Mouse (Mus musculus) urinary bladder, postnatal 4 days (tissue): ENCODE measurements around the gene Tab2.
A peak's percentile ranks its signal among the peaks of the same experiment; 100 is the strongest.

Experiments
- DNase-seq, 2 experiments: peaks; one replicate each; pipeline ENCODE4 v3.0.0; 2021 to 2022; ENCODE audit warnings: low spot score in 2 of 2

Tab2 gene

GRCm38 (mm10) chr10:7956228-7957001, at the start of gene Tab2:
Tab2 (minus strand) TSS chr10:7956230.
- peak; percentile 90 to 92 for DNase-seq

GRCm38 (mm10) chr10:7992258-7992919, 36.4 kb upstream of the Tab2 start:
- DNase-seq: no peak

- DNase-seq: no peak
Observed at GRCm38 (mm10) chr10:7991596-7991995, 35.6 kb upstream of the Tab2 start.

GRCm38 (mm10) chr10:7987521-7987920, 31.5 kb upstream of the Tab2 start:
- no peak for DNase-seq

- no peak for DNase-seq
Observed at GRCm38 (mm10) chr10:7976462-7976861, 20.4 kb upstream of the Tab2 start.

GRCm38 (mm10) chr10:7968747-7969280, 12.8 kb upstream of the Tab2 start:
- no peak for DNase-seq

GRCm38 (mm10) chr10:7967096-7967495, 11.1 kb upstream of the Tab2 start:
- no peak for DNase-seq

GRCm38 (mm10) chr10:7959073-7959472, 3.0 kb upstream of the Tab2 start:
- no peak for DNase-seq

GRCm38 (mm10) chr10:7955634-7956121, 352 bp downstream of the Tab2 start:
- DNase-seq: peak; percentile 57 to 65

GRCm38 (mm10) chr10:7954989-7955633, 919 bp downstream of the Tab2 start:
- peak; percentile 34 to 62 for DNase-seq

GRCm38 (mm10) chr10:7954627-7954988, 1.4 kb downstream of the Tab2 start:
- DNase-seq: no peak

GRCm38 (mm10) chr10:7943006-7943405, 13.0 kb downstream of the Tab2 start:
- no peak for DNase-seq

GRCm38 (mm10) chr10:7936556-7937192, 19.4 kb downstream of the Tab2 start:
- DNase-seq: no peak

- no peak for DNase-seq
Observed at GRCm38 (mm10) chr10:7932958-7933357, 23.1 kb downstream of the Tab2 start.

GRCm38 (mm10) chr10:7928996-7929395, 27.0 kb downstream of the Tab2 start:
- no peak for DNase-seq

- DNase-seq: no peak
Observed at GRCm38 (mm10) chr10:7925481-7925880, 30.5 kb downstream of the Tab2 start.

- no peak for DNase-seq
Observed at GRCm38 (mm10) chr10:7923433-7923832, 32.6 kb downstream of the Tab2 start.

- no peak for DNase-seq
Observed at GRCm38 (mm10) chr10:7911268-7911667, 44.8 kb downstream of the Tab2 start.

- no peak for DNase-seq
Observed at GRCm38 (mm10) chr10:7907151-7907550, 48.9 kb downstream of the Tab2 start.

- no peak for DNase-seq
Observed at GRCm38 (mm10) chr10:7904157-7904556, 51.9 kb downstream of the Tab2 start.

GRCm38 (mm10) chr10:7900719-7901627, 55.1 kb downstream of the Tab2 start:
- no peak for DNase-seq
